Mouse (Mus musculus): Measurements from ENCODE around the gene Shh.

Shh gene

GRCm38 (mm10) chr5:28459456-28460225 is 7.4 kb downstream of the Shh start:
- no peak for DNase-seq (ENCODE audit: low read depth, low spot score)

- DNase-seq (ENCODE audit: low read depth, low spot score): no peak
Observed at GRCm38 (mm10) chr5:28458821-28459240, 8.2 kb downstream of the Shh start.

- no peak for DNase-seq (ENCODE audit: low read depth, low spot score)
Observed at GRCm38 (mm10) chr5:28457921-28458641, 9.0 kb downstream of the Shh start.

DNA sequence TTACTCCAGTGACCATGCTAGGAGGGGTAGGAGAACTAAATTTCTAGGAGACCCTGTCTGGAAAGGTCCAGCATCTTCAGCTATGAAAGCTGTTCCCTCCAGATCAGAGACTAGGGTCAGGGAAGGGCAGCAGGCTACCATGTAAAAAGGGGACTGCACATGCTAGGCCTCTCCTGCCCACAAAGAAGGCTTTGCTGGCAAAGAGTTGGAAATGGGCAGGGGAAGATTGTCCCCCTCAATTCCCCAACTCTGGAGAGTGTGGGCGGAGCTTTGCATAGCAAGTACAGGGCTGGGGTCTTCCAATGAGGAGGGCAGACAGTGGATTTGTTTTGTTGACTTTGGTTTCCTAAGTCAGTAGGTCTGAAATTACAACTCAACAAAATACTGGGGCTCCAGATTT is 10.7 kb downstream of the Shh start:
- DNase-seq (ENCODE audit: low read depth, low spot score): no peak

GRCm38 (mm10) chr5:28455721-28456120 is 11.3 kb downstream of the Shh start:
- DNase-seq (ENCODE audit: low read depth, low spot score): no peak

- no peak for DNase-seq (ENCODE audit: low read depth, low spot score)
Observed at GRCm38 (mm10) chr5:28454546-28454945, 12.5 kb downstream of the Shh start.

- no peak for DNase-seq (ENCODE audit: low read depth, low spot score)
Observed at GRCm38 (mm10) chr5:28453523-28453922, 13.5 kb downstream of the Shh start.

DNA sequence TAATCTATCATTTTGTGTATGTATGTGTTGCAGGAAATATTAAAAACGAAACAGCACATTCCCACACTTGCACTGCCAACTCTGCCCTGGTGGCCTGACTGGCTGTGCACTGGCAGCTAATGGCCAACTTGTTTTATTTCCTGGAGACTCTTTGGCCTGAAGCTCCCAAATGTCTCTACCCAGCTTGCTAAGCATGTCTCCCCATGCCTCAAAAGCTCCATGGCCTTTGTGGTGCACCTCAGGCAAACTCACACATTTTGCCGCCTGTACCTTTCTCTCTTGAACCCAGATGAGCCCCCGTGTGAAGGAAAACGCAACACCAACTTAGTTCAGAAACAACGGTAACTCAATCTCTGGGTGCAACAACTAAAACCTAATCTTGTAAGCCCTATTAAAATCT is 14.0 kb downstream of the Shh start:
- no peak for DNase-seq (ENCODE audit: low read depth, low spot score)

DNA sequence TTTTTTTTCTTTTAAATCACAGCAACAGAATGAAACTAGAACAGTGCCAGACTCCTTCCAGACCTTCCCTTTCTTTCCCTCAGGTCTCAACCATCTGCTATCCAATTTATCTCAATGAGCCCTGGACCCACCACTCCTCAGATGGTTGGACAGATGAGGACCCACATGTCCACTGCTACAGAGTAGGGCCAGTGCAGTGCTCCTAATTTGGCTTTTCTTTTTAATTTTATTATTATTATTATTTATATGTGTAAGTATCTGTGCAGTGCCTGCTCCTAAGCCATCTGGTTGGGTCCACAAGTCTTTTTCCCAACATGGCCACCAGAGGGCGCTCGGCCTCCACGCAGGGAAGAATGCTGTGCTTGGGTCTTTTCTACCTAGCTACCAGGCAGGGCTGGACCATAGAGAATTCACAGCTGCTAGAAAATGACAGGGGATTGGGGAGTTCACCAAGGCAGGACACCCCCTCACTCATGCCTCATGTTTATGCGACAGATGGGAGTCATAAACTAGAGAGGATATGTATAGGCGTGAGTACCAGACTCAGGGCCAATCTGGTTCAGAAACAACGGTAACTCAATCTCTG is 15.9 kb downstream of the Shh start:
- peak; percentile 70 for DNase-seq (ENCODE audit: low read depth, low spot score)

DNA sequence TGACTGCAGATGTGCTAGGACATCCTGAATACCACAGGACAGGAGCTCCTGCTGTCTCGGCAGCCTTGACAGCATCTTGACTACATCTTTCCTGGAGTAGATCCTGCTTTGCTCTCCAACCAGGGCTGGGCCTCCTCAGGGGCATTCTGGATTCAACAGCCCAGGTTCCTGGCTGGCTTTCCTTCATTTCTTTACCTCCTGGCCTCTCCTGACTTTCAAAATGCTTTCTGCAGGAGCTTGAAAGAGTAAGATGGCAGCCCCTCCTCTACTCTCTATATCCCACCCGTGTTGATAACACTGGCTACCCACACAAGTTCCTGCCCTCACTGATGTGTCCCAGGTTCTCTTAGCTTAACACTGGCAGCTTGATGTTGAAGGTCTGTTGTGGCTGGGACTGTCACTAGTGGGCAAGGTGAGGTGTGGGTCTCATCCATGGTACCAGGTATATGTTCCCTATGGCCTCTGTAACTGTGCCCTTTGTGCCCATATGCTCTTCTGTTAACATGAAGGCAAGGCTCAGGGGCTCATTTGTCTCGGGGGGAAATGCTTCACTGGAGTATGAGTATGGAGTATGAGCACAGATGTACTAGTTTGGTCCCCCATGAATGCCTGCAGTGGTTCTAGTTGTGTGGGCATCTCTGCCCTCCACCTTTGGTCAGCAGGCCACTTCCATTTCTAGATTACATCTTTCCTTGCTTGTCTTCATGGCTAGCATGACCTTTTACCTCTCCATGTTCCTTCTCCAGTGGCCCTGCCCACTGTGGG is 16.7 kb downstream of the Shh start:
- no peak for DNase-seq (ENCODE audit: low read depth, low spot score)

DNA sequence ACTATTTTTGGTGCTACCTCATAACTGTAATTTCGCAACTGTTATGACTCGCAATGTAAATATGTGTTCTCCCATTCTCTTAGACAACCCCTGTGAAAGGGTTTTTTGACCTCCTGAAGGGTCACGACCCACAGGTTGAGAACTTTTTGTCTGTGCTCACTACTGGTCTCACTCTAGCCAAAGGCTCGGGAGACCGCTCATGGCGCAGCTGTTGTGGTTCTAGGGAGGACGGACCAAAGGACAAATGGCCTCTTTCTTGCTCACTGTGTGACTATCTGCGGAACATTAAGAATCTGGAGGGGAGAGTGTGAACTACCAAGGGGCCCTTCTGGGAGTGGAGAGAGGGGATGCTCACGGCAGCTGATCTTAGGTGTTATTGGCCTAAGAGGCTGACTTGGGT is 41.1 kb downstream of the Shh start:
- DNase-seq (ENCODE audit: low read depth, low spot score): no peak

DNA sequence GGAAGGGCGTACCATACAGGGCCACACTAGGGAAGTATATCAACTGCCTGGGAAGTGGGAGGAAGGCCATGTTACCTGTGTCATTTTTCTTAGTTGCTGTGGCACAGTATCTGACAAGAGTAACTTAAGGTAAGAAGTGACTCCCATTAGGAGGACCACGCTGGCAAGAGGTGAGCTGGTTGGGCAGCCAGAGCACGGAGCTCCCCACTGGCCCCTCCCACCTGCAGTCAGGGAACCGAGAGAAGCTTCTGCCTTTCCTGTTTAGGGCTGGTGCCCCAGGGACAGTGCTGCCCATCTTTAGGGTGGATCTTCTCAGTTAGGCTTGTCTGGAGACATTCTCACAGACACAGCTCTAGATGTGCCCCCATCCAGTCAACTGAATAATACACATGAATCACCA is 43.3 kb downstream of the Shh start:
- DNase-seq (ENCODE audit: low read depth, low spot score): no peak

DNA sequence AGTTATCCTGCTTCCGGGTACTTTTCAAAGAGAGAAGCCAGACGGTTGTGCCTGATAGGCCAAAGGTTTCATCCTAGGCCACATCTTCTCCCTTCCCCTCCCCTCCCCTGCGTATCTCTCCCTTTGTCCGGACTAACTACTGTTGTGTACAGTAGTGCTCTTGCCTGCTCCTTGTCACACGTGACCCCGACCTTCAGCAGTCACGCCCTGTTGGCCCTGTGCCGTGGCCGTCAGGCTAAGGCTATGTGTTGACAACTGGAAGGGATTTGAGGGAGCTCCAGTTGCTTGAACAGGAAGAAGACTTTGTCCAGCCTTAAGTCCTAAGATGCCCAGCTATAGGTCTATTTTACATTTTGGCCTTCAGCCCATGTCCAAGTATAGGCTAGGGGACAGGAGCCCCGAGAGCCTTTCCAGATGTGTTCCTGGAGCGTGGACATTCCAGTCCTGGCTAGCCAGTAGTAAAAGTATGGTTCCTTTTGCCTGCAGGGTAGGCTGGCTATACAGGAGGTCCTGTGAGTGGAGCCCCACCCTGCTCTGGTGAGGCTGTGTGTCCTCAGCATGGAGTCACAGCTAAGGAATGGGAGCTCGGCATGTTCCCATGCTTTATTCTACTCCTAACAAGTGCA is 47.3 kb downstream of the Shh start:
- DNase-seq (ENCODE audit: low read depth, low spot score): no peak

GRCm38 (mm10) chr5:28418734-28419133 is 48.3 kb downstream of the Shh start:
- no peak for DNase-seq (ENCODE audit: low read depth, low spot score)

GRCm38 (mm10) chr5:28416029-28416428 is 51.0 kb downstream of the Shh start:
- no peak for DNase-seq (ENCODE audit: low read depth, low spot score)

GRCm38 (mm10) chr5:28414076-28414475 is 53.0 kb downstream of the Shh start:
- DNase-seq (ENCODE audit: low read depth, low spot score): no peak

GRCm38 (mm10) chr5:28413533-28413932 is 53.5 kb downstream of the Shh start:
- DNase-seq (ENCODE audit: low read depth, low spot score): no peak

DNA sequence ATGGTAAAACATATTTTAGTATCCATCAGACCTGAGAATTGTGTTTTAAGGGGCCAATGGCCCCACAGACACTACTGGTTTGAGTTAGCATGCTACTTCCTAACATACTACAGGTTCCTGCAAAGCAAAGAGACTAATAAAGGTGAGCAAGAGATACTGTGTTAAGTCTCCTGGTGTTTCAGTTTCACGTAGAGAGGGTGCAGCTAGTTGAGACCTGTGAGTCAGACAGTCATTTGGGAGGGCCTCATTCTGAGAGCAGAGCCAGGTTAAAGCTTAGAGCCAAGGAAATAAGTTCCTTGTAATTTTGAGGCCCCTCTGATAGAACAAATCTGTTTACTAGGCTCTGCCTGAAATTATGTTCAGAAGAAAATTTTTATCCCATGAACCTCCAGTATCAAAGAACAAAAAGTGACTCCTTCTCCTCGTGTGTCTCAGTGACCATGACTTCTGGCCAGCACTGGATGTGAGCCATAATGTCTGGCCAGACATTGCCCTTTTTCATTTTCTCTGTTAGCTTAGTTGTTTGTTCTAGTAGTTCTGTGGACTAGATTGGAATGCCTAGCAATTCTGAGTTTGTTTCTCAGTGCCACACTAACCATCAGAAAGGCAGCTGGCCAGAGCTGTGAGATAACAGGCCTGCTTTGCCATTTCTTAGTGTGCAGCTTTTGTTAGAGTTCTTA is 54.9 kb downstream of the Shh start:
- no peak for DNase-seq (ENCODE audit: low read depth, low spot score)
